Mouse (Mus musculus) liver, postnatal 0 days (tissue): ENCODE data around the gene Hoxc8. TPM values are rescaled to one million over a fixed set of nuclear protein-coding genes. Genes with fewer than 3 reads are reported as not detected.
A peak's percentile ranks its signal among the peaks of the same experiment; 100 is the strongest.

Experiments used
- ATAC-seq: fragments of 200-750 bp; cut with Nextera tagmentation; 2 replicates; pipeline ENCODE4 v1.8.0; 2017; ENCODE audit warnings: mild to moderate bottlenecking, moderate library complexity
- DNase-seq: peaks from one replicate; pipeline ENCODE4 v3.0.0-alpha.2; 2016
- H3K27ac ChIP-seq: fragments of 300-500 bp; sonication (generic); 2 replicates; pipeline ENCODE4 v1.5.1; 2014; ENCODE audit warnings: antibody characterized with exemption, moderate library complexity, mild to moderate bottlenecking, low read depth
- H3K27me3 ChIP-seq: fragments of 300-500 bp; sonication (generic); 2 replicates; pipeline ENCODE4 v1.6.1; 2014; ENCODE audit warnings: low read length, control low read depth, mixed read lengths; ENCODE audit not compliant: insufficient read depth
- H3K36me3 ChIP-seq: fragments of 300-500 bp; sonication (generic); replicated peaks from 2 replicates; pipeline ENCODE4 v1.6.1; 2014; ENCODE audit warnings: mild to moderate bottlenecking, control low read depth, low read length, moderate library complexity, mixed read lengths; ENCODE audit not compliant: insufficient read depth
- H3K4me1 ChIP-seq: fragments of 300-500 bp; sonication (generic); 2 replicates; pipeline ENCODE4 v1.6.1; 2014; ENCODE audit warnings: antibody characterized with exemption, mild to moderate bottlenecking, control low read depth; ENCODE audit not compliant: insufficient read depth
- H3K4me2 ChIP-seq: fragments of 300-500 bp; sonication (generic); 2 replicates; pipeline ENCODE4 v1.6.1; 2014; ENCODE audit warnings: low read depth, mild to moderate bottlenecking, low read length, moderate library complexity, mixed read lengths
- H3K4me3 ChIP-seq: fragments of 300-500 bp; sonication (generic); 2 replicates; pipeline ENCODE4 v1.5.1; 2014; ENCODE audit warnings: low read depth, low read length
- H3K9ac ChIP-seq: fragments of 300-500 bp; sonication (generic); replicated peaks from 2 replicates; pipeline ENCODE4 v1.6.1; 2014; ENCODE audit warnings: mild to moderate bottlenecking, moderate library complexity
- H3K9me3 ChIP-seq: fragments of 300-500 bp; sonication (generic); 2 replicates; pipeline ENCODE4 v1.6.1; 2016; ENCODE audit warnings: mild to moderate bottlenecking, control low read depth, low read length, mixed read lengths
- CTCF ChIP-seq: sonication (generic); IDR thresholded peaks from 2 replicates; pipeline ENCODE4 v1.5.1; 2016; ENCODE audit warnings: antibody characterized with exemption, low read depth
- EP300 ChIP-seq: IDR thresholded peaks from 2 replicates; pipeline ENCODE4 v1.6.1; 2016; ENCODE audit warnings: antibody characterized with exemption, low read depth, mild to moderate bottlenecking
- WGBS: fragments of 180-500 bp; shearing (Covaris S2); extraction: QIAGEN DNeasy Blood & Tissue Kit; methylation state at CpG from one replicate; pipeline ENCODE4 v1.1.7; 2014; ENCODE audit not compliant: insufficient replicate concordance; 5-methylcytosine and 5-hydroxymethylcytosine counted together
- polyA plus RNA-seq: library from polyadenylated mRNA; unstranded; fragments of >200 nt; fragmentation: Nextera tagmentation; extraction: Ambion mirVana; gene quantifications from 2 replicates; pipeline ENCODE4 v1.2.1, GENCODE M21; 2015

Gene Hoxc8
- polyA plus RNA-seq, 1 experiment from 2014 or later = not detected

- Histone ChIP-seq H3K4me1 (peaks cover 13% of the 10 kb centered on the region), H3K27ac (no peak overlapping the region), H3K27me3 (peaks cover 98% of the 10 kb centered on the region), H3K4me2 (no peak overlapping the region), H3K4me3 (no peak overlapping the region), H3K9ac (no peak overlapping the region), H3K36me3 (no peaks in the 10 kb centered on the region), H3K9me3 (no peaks in the 10 kb centered on the region)
- WGBS = 11% methylated on average over 11 of the region's 11 CpGs
- no peak for ATAC-seq
- TF ChIP-seq CTCF (no peak), EP300 (no peak)
- no peak for DNase-seq
Measured at GRCm38 (mm10) chr15:102980352-102980751, 10.1 kb upstream of the Hoxc8 start.

GRCm38 (mm10) chr15:102980912-102981311 lies 9.5 kb upstream of the Hoxc8 start:
- no peak overlapping the region for H3K9ac ChIP-seq
- peaks cover 98% of the 10 kb centered on the region for H3K27me3 ChIP-seq
- no peaks in the 10 kb centered on the region for H3K9me3 ChIP-seq
- H3K4me1 ChIP-seq = peaks cover 13% of the 10 kb centered on the region
- 0% methylated on average over 14 of the region's 14 CpGs for WGBS
- TF ChIP-seq CTCF (no peak), EP300 (no peak)
- H3K4me3 ChIP-seq = no peak overlapping the region
- H3K36me3 ChIP-seq = no peaks in the 10 kb centered on the region
- DNase-seq (no peak), ATAC-seq (no peak)
- H3K27ac ChIP-seq = no peak overlapping the region
- no peak overlapping the region for H3K4me2 ChIP-seq

DNA sequence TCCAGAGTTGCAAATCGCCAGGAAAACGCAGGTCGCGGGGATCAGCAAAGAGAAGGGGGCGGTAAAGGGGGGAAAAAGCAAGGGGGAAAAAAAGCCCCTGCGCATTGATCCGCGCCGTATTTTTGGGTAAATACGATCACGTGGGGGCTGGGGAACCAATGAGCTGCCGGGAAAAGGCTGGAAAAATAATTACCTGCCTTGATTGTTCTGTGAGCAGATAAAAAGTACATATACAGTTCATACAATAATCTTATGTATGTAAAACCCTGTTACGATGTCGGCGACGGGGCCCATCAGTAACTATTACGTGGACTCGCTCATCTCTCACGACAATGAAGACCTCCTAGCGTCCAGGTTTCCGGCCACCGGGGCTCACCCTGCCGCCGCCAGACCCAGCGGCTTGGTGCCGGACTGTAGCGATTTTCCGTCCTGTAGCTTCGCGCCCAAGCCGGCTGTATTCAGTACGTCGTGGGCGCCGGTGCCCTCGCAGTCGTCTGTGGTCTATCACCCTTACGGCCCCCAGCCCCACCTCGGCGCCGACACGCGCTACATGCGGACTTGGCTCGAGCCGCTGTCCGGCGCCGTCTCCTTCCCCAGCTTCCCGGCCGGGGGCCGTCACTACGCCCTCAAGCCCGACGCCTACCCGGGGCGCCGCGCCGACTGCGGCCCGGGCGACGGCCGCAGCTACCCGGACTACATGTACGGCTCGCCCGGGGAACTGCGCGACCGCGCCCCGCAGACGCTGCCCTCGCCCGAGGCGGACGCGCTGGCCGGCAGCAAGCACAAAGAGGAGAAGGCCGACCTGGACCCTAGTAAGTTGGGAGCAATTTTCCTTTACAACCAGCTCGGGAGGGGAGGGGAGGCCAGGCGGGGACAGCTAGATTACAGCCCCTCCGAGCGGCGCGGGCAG lies 8.8 kb upstream of the Hoxc8 start:
- DNase-seq = peak; percentile 23
- peak overlapping the region; percentile 24 for H3K4me3 ChIP-seq
- 1% methylated on average over 88 of the region's 88 CpGs for WGBS
- H3K27me3 ChIP-seq = peaks cover 98% of the 10 kb centered on the region
- H3K4me1 ChIP-seq = peaks cover 13% of the 10 kb centered on the region
- no peak for ATAC-seq
- no peaks in the 10 kb centered on the region for H3K36me3 ChIP-seq
- TF ChIP-seq EP300 = no peak
- no peak for TF ChIP-seq CTCF
- peak overlapping the region; percentile 35 for H3K4me2 ChIP-seq
- no peaks in the 10 kb centered on the region for H3K9me3 ChIP-seq
- no peak overlapping the region for H3K27ac ChIP-seq
- H3K9ac ChIP-seq = no peak overlapping the region

- TF ChIP-seq CTCF = no peak
- no peak for TF ChIP-seq EP300
- ATAC-seq = no peak
- Histone ChIP-seq H3K36me3 (no peaks in the 10 kb centered on the region), H3K9me3 (no peaks in the 10 kb centered on the region), H3K27ac (no peak overlapping the region), H3K9ac (no peak overlapping the region), H3K4me2 (no peak overlapping the region), H3K4me3 (no peak overlapping the region), H3K27me3 (peaks cover 98% of the 10 kb centered on the region), H3K4me1 (peaks cover 5% of the 10 kb centered on the region)
- WGBS = 2% methylated on average over 12 of the region's 12 CpGs
- DNase-seq = no peak
Measured at GRCm38 (mm10) chr15:102983716-102984115, 6.7 kb upstream of the Hoxc8 start.

GRCm38 (mm10) chr15:102984521-102984920 lies 5.9 kb upstream of the Hoxc8 start:
- Histone ChIP-seq H3K4me1 (peaks cover 5% of the 10 kb centered on the region), H3K9ac (no peak overlapping the region), H3K27ac (no peak overlapping the region), H3K4me3 (no peak overlapping the region), H3K4me2 (no peak overlapping the region), H3K27me3 (peaks cover 98% of the 10 kb centered on the region), H3K36me3 (no peaks in the 10 kb centered on the region), H3K9me3 (no peaks in the 10 kb centered on the region)
- no peak for ATAC-seq
- WGBS = 14% methylated on average over 10 of the region's 10 CpGs
- TF ChIP-seq CTCF (no peak), EP300 (no peak)
- no peak for DNase-seq

DNA sequence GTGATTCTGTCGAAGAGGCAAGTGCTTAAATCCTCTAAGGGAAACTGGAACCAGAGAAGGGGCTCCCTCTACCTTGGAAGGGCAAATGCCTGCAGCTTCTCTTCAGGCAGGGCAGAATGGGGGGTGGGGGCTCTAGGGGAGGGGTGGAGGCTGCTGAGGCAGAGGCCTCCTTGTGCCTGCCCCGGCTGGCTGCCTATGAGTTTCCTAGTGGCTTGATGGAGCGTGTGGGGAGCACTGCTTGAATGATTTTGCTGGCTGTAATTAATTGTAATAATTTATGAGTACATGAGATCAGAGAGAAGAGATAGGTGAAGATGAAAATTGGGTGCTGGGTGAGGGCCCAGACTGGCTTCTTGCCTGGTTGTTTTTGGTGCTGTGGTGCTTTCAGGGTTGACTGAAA lies 5.5 kb upstream of the Hoxc8 start:
- Histone ChIP-seq H3K9me3 (no peaks in the 10 kb centered on the region), H3K36me3 (no peaks in the 10 kb centered on the region), H3K4me2 (no peak overlapping the region), H3K27me3 (peaks cover 98% of the 10 kb centered on the region), H3K9ac (no peak overlapping the region), H3K4me1 (peaks cover 5% of the 10 kb centered on the region), H3K27ac (no peak overlapping the region), H3K4me3 (no peak overlapping the region)
- DNase-seq (no peak), ATAC-seq (no peak)
- TF ChIP-seq CTCF (no peak), EP300 (no peak)
- 21% methylated on average over 3 of the region's 3 CpGs for WGBS
